ENCODE assay signal across 8 mouse cellular contexts in the genomic region with DNA sequence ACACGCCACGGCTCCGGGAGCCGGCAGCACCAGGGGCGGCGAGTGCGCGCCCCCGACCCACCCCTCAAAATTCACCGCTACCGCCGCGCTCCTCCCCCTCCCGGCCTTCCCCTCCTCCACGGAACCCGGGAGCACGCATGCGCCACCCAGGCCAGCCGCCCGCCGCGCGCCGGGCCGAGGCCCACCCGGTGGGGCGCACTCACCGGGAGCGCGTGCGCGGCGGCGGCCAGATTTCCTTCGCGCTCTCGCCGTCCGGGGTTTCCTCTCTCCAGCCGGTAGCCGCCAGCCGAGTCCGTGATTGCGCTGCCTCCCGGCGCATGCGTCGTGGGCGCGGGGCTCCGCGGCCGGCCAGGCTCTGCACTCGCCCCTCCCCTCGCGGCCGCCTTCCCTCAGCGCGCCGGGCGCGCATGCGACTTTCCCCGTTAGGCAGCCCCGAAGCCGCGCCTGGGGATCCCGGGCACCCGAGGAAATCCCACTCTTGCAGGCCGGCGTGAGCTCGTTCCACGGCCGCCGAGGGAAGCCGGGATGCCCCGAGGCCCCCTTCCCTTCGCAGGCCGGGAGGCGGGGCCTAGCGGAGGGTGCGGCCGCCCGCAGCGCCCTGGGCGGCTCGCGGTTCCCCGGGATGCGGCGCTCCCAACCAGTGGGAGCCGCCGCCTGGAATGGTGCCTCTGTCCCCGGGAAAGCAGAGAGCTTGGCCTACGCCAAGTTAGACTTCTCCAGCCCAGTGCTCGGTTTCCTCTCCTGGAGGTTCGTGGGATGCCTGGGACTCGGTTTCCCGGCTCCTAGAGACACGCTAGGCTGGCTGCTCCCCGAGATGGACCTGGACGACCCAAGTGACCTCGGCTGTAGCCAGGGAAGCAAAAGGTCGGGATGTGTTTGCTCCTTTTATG. TPM values are rescaled to one million over a fixed set of nuclear protein-coding genes. Genes with fewer than 3 reads are reported as not detected.
DNase-seq lines count a peak whose midpoint lies in the region; ATAC-seq and TF ChIP-seq lines count a peak whose summit lies in the region.

Clock (minus strand) TSS at position 341 of the 890 bp plus-strand sequence.

- peak within 1 kb of the TSS; percentile 66 for H3K27ac ChIP-seq in MEL (ENCODE audit: control insufficient read depth, low read depth, low read length)
- peak within 1 kb of the TSS; percentile 98 for H3K27ac ChIP-seq in lung, embryonic 16.5 days (ENCODE audit: low read length)
- H3K27ac ChIP-seq in thymus, adult 2 months (ENCODE audit: control insufficient read depth, insufficient read depth, low read length): no peak within 1 kb of the TSS

- peaks cover 17% of the 10 kb centered on the region for H3K79me2 ChIP-seq in MEL (ENCODE audit: control insufficient read depth, insufficient read depth, low read length, poor library complexity)

- no peak for TF ChIP-seq EP300 in MEL (IDR thresholded peaks at IDR 0.05; ENCODE audit: low read depth in 1 of 2, low read length in 2 of 2)

- under 1% methylated on average over 63 of the region's 104 CpGs for WGBS in lung, embryonic 16.5 days
- under 1% methylated on average over 104 of the region's 104 CpGs for WGBS in thymus, adult 2 months

- peak; percentile 88 for DNase-seq in MEL (ENCODE audit: low read depth, low spot score)
- DNase-seq in cerebellum, adult 18-20 months: peak; percentile 90 to 96
- DNase-seq in layer of hippocampus, adult 9-11 months: peak; percentile 89
- peak; percentile 82 for DNase-seq in ovary, adult 18-20 months (ENCODE audit: low spot score)
- peak; percentile 83 for DNase-seq in thymus, adult 2 months

- TF ChIP-seq POLR2A in MEL (IDR thresholded peaks at IDR 0.05; ENCODE audit: control insufficient read depth in 1 of 2, insufficient read depth in 1 of 2, low read depth in 1 of 2, low read length in 2 of 2, poor library complexity in 1 of 2): peak; percentile 64 to 68; a peak in 3 of 4 replicates
- TF ChIP-seq POLR2A in thymus, adult 2 months (IDR thresholded peaks at IDR 0.05; ENCODE audit: control insufficient read depth, extremely low read depth, insufficient read depth, low read length, poor library complexity): no peak

- peaks cover 2 to 14% of the 10 kb centered on the region in 2 experiments; a peak in 3 of 4 replicates for H3K36me3 ChIP-seq in MEL (ENCODE audit: control insufficient read depth in 1 of 2, insufficient read depth in 2 of 2, low read length in 2 of 2)
- no peaks in the 10 kb centered on the region for H3K36me3 ChIP-seq in lung, embryonic 16.5 days (ENCODE audit: control insufficient read depth, insufficient read depth, low read length)
- no peaks in the 10 kb centered on the region for H3K36me3 ChIP-seq in thymus, adult 2 months (ENCODE audit: control insufficient read depth, insufficient read depth, low read length)

- ATAC-seq in frontal cortex, adult (ENCODE audit: low TSS enrichment): peak; percentile 87
- peak; percentile 62 to 88 for ATAC-seq in hematopoietic stem cell, adult 5-6 weeks (replicated peaks in 1 of 2; ENCODE audit: insufficient read depth in 1 of 2, low FRiP score in 2 of 2, low TSS enrichment in 1 of 2, low read depth in 1 of 2, poor library complexity in 2 of 2, severe bottlenecking in 2 of 2)
- ATAC-seq in lung, embryonic 16.5 days (ENCODE audit: low read depth): peak; percentile 90

- TF ChIP-seq CTCF in MEL (IDR thresholded peaks at IDR 0.05 in 2 of 3, conservative IDR thresholded peaks at IDR 0.05 in 1 of 3; ENCODE audit: control insufficient read depth in 1 of 3, insufficient read depth in 1 of 3, low read depth in 2 of 3, low read length in 3 of 3, poor library complexity in 1 of 3, severe bottlenecking in 1 of 3): no peak
- TF ChIP-seq CTCF in thymus, adult 2 months (IDR thresholded peaks at IDR 0.05; ENCODE audit: borderline replicate concordance, control insufficient read depth, extremely low read depth, insufficient read depth, low read length, poor library complexity): peak; percentile 47; the same call in 1 of the 2 replicates

- peak within 1 kb of the TSS; percentile 83 for H3K9ac ChIP-seq in MEL (ENCODE audit: control insufficient read depth, low read depth, low read length, poor library complexity, severe bottlenecking)
- peak within 1 kb of the TSS; percentile 95 for H3K9ac ChIP-seq in lung, embryonic 16.5 days (ENCODE audit: low read length)

- H3K9me3 ChIP-seq in MEL (replicated peaks; ENCODE audit: insufficient read depth, low read length): no peaks in the 10 kb centered on the region
- no peaks in the 10 kb centered on the region for H3K9me3 ChIP-seq in lung, embryonic 16.5 days (ENCODE audit: control insufficient read depth, low read length)

- peak within 1 kb of the TSS; percentile 96 for H3K4me2 ChIP-seq in lung, embryonic 16.5 days (ENCODE audit: low read depth, low read length)

- peaks cover 3 to 4% of the 10 kb centered on the region in 2 experiments; a peak in 3 of 4 replicates for H3K4me1 ChIP-seq in MEL (ENCODE audit: control insufficient read depth in 1 of 2, insufficient read depth in 2 of 2, low read length in 2 of 2)
- H3K4me1 ChIP-seq in lung, embryonic 16.5 days (replicated peaks; ENCODE audit: control insufficient read depth, insufficient read depth, low read length): peaks cover 13% of the 10 kb centered on the region; the same call in 1 of the 2 replicates
- H3K4me1 ChIP-seq in thymus, adult 2 months (replicated peaks; ENCODE audit: control insufficient read depth, insufficient read depth, low read length): peaks cover 6% of the 10 kb centered on the region

- TF ChIP-seq RAD21 in MEL (IDR thresholded peaks at IDR 0.05; ENCODE audit: low read depth, low read length): no peak

- H3K4me3 ChIP-seq in MEL (ENCODE audit: control insufficient read depth in 1 of 2, insufficient read depth in 1 of 2, low read depth in 2 of 2, low read length in 2 of 2): peak within 1 kb of the TSS; percentile 84 to 94
- H3K4me3 ChIP-seq in lung, embryonic 16.5 days (ENCODE audit: low read length): peak within 1 kb of the TSS; percentile 91
- H3K4me3 ChIP-seq in thymus, adult 2 months (ENCODE audit: control insufficient read depth, insufficient read depth, low read length): peak within 1 kb of the TSS; percentile 71

- H3K27me3 ChIP-seq in MEL (ENCODE audit: control insufficient read depth in 1 of 2, insufficient read depth in 2 of 2, low read length in 2 of 2): peaks cover 1 to 2% of the 10 kb centered on the region in 2 experiments; a peak in 3 of 4 replicates
- H3K27me3 ChIP-seq in lung, embryonic 16.5 days (ENCODE audit: control insufficient read depth, insufficient read depth, low read depth, low read length): no peaks in the 10 kb centered on the region
- peaks cover 6% of the 10 kb centered on the region; the same call in 1 of the 2 replicates for H3K27me3 ChIP-seq in thymus, adult 2 months (ENCODE audit: control insufficient read depth, insufficient read depth, low read length)

TF ChIP-seq in MEL, 35 proteins besides CTCF, POLR2A, EP300 and RAD21 (continues in another document):
- TF ChIP-seq JUND (IDR thresholded peaks at IDR 0.05; ENCODE audit: low read depth, low read length) (no peak), ZC3H11A (IDR thresholded peaks at IDR 0.05; ENCODE audit: low read depth, low read length) (no peak), MAX (IDR thresholded peaks at IDR 0.05; ENCODE audit: low read length) (peak; percentile 78; the same call in 1 of the 2 replicates), KAT2A (conservative IDR thresholded peaks at IDR 0.05; ENCODE audit: low read depth, low read length) (no peak; the same call in 1 of the 2 replicates), BHLHE40 (IDR thresholded peaks at IDR 0.05; ENCODE audit: borderline replicate concordance, low read depth, low read length) (no peak), USF1 (IDR thresholded peaks at IDR 0.05; ENCODE audit: low read depth, low read length) (0 out of 2 replicates have a peak, but pooled peaks have one; percentile 13), TAL1 (IDR thresholded peaks at IDR 0.05; ENCODE audit: low read length) (no peak), GATA1 (IDR thresholded peaks at IDR 0.05; ENCODE audit: low read depth, low read length) (no peak), MYB (IDR thresholded peaks at IDR 0.05; ENCODE audit: low read depth, low read length) (0 out of 2 replicates have a peak, but pooled peaks have one; percentile 15), MAZ (IDR thresholded peaks at IDR 0.05; ENCODE audit: low read depth, low read length) (peak; percentile 87), SIN3A (IDR thresholded peaks at IDR 0.05; ENCODE audit: low read length) (0 out of 2 replicates have a peak, but pooled peaks have one; percentile 57), MXI1 (IDR thresholded peaks at IDR 0.05; ENCODE audit: low read depth, low read length) (peak; percentile 76), TCF12 (IDR thresholded peaks at IDR 0.05; ENCODE audit: low read depth, low read length) (0 out of 2 replicates have a peak, but pooled peaks have one; percentile 47), CHD1 (IDR thresholded peaks at IDR 0.05; ENCODE audit: low read depth, low read length) (no peak), ZNF384 (IDR thresholded peaks at IDR 0.05; ENCODE audit: low read depth, low read length) (no peak), UBTF (IDR thresholded peaks at IDR 0.05; ENCODE audit: borderline replicate concordance, insufficient read depth, low read depth, low read length) (no peak), MYC (IDR thresholded peaks at IDR 0.05; ENCODE audit: low read depth, low read length) (no peak), ZMIZ1 (IDR thresholded peaks at IDR 0.05; ENCODE audit: low read depth, low read length) (peak; percentile 82), NRF1 (IDR thresholded peaks at IDR 0.05; ENCODE audit: insufficient read depth, low read depth, low read length, poor library complexity, severe bottlenecking) (peak; percentile 94), HCFC1 (IDR thresholded peaks at IDR 0.05; ENCODE audit: low read depth, low read length) (peak; percentile 62), ELF1 (IDR thresholded peaks at IDR 0.05; ENCODE audit: low read depth, low read length) (no peak), POLR2AphosphoS2 (IDR thresholded peaks at IDR 0.05; ENCODE audit: low read length) (peak; percentile 56; the same call in 1 of the 2 replicates), CHD2 (IDR thresholded peaks at IDR 0.05; ENCODE audit: low read length) (no peak), TBP (IDR thresholded peaks at IDR 0.05; ENCODE audit: low read depth, low read length) (no peak), GABPA (IDR thresholded peaks at IDR 0.05; ENCODE audit: low read depth, low read length) (no peak)

RNA-seq across cellular contexts. Expression of gene Clock, which starts in this region (rescaled TPM):
- total RNA-seq in MEL (2012; rRNA removed): 4.1 and 4.5 TPM in 2 replicates
- 10 to 100 TPM in 1 of 2 experiments, 1 to 10 TPM in 1; 6.3 to 77.5 TPM for polyA plus RNA-seq in MEL (2012; ENCODE audit: insufficient read depth in 1 of 2, insufficient read length in 2 of 2, low read depth in 1 of 2, low replicate concordance in 2 of 2, missing spikeins in 1 of 2)
- total RNA-seq in hematopoietic stem cell, adult 5-6 weeks (2017): 13.8 and 16.9 TPM in 2 replicates
- 13.9 and 14.9 TPM in 2 replicates for polyA plus RNA-seq in lung, embryonic 16.5 days (2015; fragmentation: Nextera tagmentation; extraction: Ambion mirVana)
- 7.7 and 8.4 TPM in 2 replicates for polyA plus RNA-seq in thymus, adult 2 months (2012; rRNA removed)
